ENCODE assay signal across 25 mouse cellular contexts in the genomic region with DNA sequence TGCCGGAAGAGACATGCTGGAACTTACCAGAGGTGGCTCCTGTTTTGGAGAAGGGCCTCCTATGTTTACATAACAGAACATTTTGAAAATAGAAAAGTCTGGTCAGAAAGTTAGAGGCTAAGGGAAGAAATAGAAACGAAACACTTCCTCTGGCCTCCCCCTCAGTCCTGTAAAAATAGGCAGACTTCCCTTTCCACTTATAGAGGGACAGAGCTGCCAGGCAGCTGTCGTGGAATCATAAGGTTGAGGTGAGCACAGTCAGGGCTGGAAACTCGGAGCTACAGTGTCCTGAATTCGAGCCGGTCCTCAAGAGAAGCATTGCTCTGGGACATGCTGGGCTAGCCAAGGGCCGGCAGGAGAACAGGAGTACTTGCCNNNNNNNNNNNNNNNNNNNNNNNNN.
DNase-seq lines count a peak whose midpoint lies in the region; ATAC-seq and TF ChIP-seq lines count a peak whose summit lies in the region.
"Had no signal": no experiment of that assay in that cellular context is flagged by ENCODE, and none has a peak within 500 bp of the region (broad histone marks: within the 10 kb centered on the region; RNA-seq: fewer than 3 reads in every experiment).

No protein-coding gene starts in this region.

- no peak overlapping the region for H3K4me3 ChIP-seq in CH12.LX (replicated peaks in 1 of 3; ENCODE audit: low read depth in 2 of 3, low read length in 2 of 3, poor library complexity in 1 of 3)
- H3K4me3 ChIP-seq: embryonic facial prominence, embryonic 15.5 days; erythroblast, embryonic 14.5 days; forebrain, embryonic 10.5 days; forebrain, embryonic 15.5 days; gastrocnemius, adult 2 months; heart, embryonic 15.5 days; hindbrain, embryonic 10.5 days had no signal

- H3K27ac ChIP-seq in CH12.LX (ENCODE audit: insufficient read depth, low read depth) = no peak overlapping the region
- H3K27ac ChIP-seq: embryonic facial prominence, embryonic 15.5 days; forebrain, embryonic 10.5 days; forebrain, embryonic 15.5 days; gastrocnemius, adult 2 months; heart, embryonic 15.5 days; hindbrain, embryonic 10.5 days; hindbrain, embryonic 14.5 days had no signal

- dilution Hi-C loops in CH12.LX (cut with MboI; ENCODE audit: extremely low pct_ligation_motif_present, extremely low pct_unique_long_range_greater_than_20kb, low sequenced_read_pairs) = no loop called here

- TF ChIP-seq RAD21 in CH12.LX (IDR thresholded peaks at IDR 0.05; ENCODE audit: low read depth, low read length) = no peak

- DNase-seq in frontal cortex, postnatal 25 days (ENCODE audit: low spot score in 2 of 2) = no peak
- DNase-seq in CH12.LX (ENCODE audit: extremely low read depth) = no peak
- no peak for DNase-seq in left cerebral cortex, postnatal 10 days (ENCODE audit: extremely low spot score in 1 of 2, low spot score in 2 of 2)
- no peak for DNase-seq in left cerebral cortex, adult 11 months (ENCODE audit: low spot score)
- DNase-seq: adrenal gland, postnatal 14 days; cerebellum, adult 18-20 months; cerebellum, adult 9-11 months; cerebellum, postnatal 36 days; gastrocnemius, adult 2 months; gastrocnemius, postnatal 25 days; heart, adult 11 months; heart, postnatal 14 days had no signal

- in situ Hi-C loops in CH12.LX (cut with MboI; ENCODE audit: low pct_ligation_motif_present, low pct_unique_long_range_greater_than_20kb, low sequenced_read_pairs) = no loop called here

- no peaks in the 10 kb centered on the region for H3K79me2 ChIP-seq in CH12.LX (replicated peaks; ENCODE audit: control insufficient read depth, extremely low read depth, insufficient read depth, poor library complexity, severe bottlenecking)

- no peak for TF ChIP-seq POLR2A in CH12.LX (IDR thresholded peaks at IDR 0.05; ENCODE audit: low read depth, low read length)

- no peaks in the 10 kb centered on the region for H3K9me3 ChIP-seq in CH12.LX (replicated peaks; ENCODE audit: low read length)
- H3K9me3 ChIP-seq: embryonic facial prominence, embryonic 15.5 days; forebrain, embryonic 10.5 days; forebrain, embryonic 15.5 days; heart, embryonic 15.5 days; hindbrain, embryonic 10.5 days had no signal

- TF ChIP-seq CTCF in CH12.LX (conservative IDR thresholded peaks at IDR 0.05 in 1 of 2, IDR thresholded peaks at IDR 0.05 in 1 of 2; ENCODE audit: low read depth in 2 of 2, low read length in 2 of 2) = no peak

- H3K4me1 ChIP-seq in CH12.LX (ENCODE audit: control insufficient read depth in 1 of 2, insufficient read depth in 2 of 2) = peaks cover 3 to 13% of the 10 kb centered on the region in 2 experiments; a peak in 2 of 4 replicates
- H3K4me1 ChIP-seq: embryonic facial prominence, embryonic 15.5 days; forebrain, embryonic 10.5 days; forebrain, embryonic 15.5 days; heart, embryonic 15.5 days; hindbrain, embryonic 10.5 days had no signal

- no peak overlapping the region for H3K4me2 ChIP-seq in CH12.LX (ENCODE audit: insufficient read depth, low read depth, poor library complexity, severe bottlenecking)
- H3K4me2 ChIP-seq: embryonic facial prominence, embryonic 15.5 days; forebrain, embryonic 15.5 days; heart, embryonic 11.5 days; heart, embryonic 15.5 days; hindbrain, embryonic 14.5 days had no signal

- no peak overlapping the region for H3K9ac ChIP-seq in CH12.LX (ENCODE audit: insufficient read depth, low read depth)
- H3K9ac ChIP-seq: embryonic facial prominence, embryonic 15.5 days; forebrain, embryonic 15.5 days; heart, embryonic 15.5 days; hindbrain, embryonic 14.5 days had no signal

- intact Hi-C loops in left cerebral cortex, postnatal 10 days (cut with DNase I) = no loop called here

- TF ChIP-seq EP300 in CH12.LX (IDR thresholded peaks at IDR 0.05; ENCODE audit: low read length) = no peak

- ATAC-seq in frontal cortex, adult (ENCODE audit: low TSS enrichment) = peak; percentile 90
- ATAC-seq in granulocyte monocyte progenitor cell, adult 5-6 weeks (replicated peaks; ENCODE audit: poor library complexity, severe bottlenecking) = peak; percentile 69
- ATAC-seq in megakaryocyte progenitor cell, adult 5-6 weeks (replicated peaks; ENCODE audit: poor library complexity) = peak; percentile 35; the same call in 1 of the 2 replicates
- ATAC-seq: activated CD4-positive, CD25-positive, alpha-beta regulatory T cell, adult 4 months; forebrain, embryonic 15.5 days; Patski had no signal

- H3K27me3 ChIP-seq in CH12.LX (replicated peaks) = no peaks in the 10 kb centered on the region
- H3K27me3 ChIP-seq: embryonic facial prominence, embryonic 15.5 days; forebrain, embryonic 15.5 days; heart, embryonic 15.5 days; Patski had no signal

- H3K36me3 ChIP-seq in CH12.LX (replicated peaks in 1 of 2; ENCODE audit: control insufficient read depth in 1 of 2, insufficient read depth in 1 of 2, low read length in 1 of 2) = no peaks in the 10 kb centered on the region
- H3K36me3 ChIP-seq: embryonic facial prominence, embryonic 15.5 days; forebrain, embryonic 10.5 days; forebrain, embryonic 15.5 days; heart, embryonic 15.5 days; hindbrain, embryonic 10.5 days had no signal

TF ChIP-seq in CH12.LX, 34 proteins besides CTCF, POLR2A, EP300 and RAD21:
- TF ChIP-seq JUND (conservative IDR thresholded peaks at IDR 0.05; ENCODE audit: low read depth, low read length) (no peak), MEF2A (IDR thresholded peaks at IDR 0.05; ENCODE audit: borderline replicate concordance, low read depth, low read length) (peak; percentile 30; the same call in 1 of the 2 replicates), PAX5 (IDR thresholded peaks at IDR 0.05; ENCODE audit: low read length) (no peak), ETS1 (conservative IDR thresholded peaks at IDR 0.05; ENCODE audit: low read depth, low read length) (no peak), NRF1 (IDR thresholded peaks at IDR 0.05; ENCODE audit: low read depth, low read length) (no peak), SIN3A (IDR thresholded peaks at IDR 0.05; ENCODE audit: low read length) (no peak), ELF1 (IDR thresholded peaks at IDR 0.05; ENCODE audit: low read depth, low read length) (no peak)

Comparison
In these comparisons a context has a peak if more than half of its experiments do, and no peak if none do; other contexts are left out.
1. ATAC-seq: peak in every context shown above with its lines; median percentile 90 in frontal cortex, adult; 69 in granulocyte monocyte progenitor cell, adult 5-6 weeks; 35 in megakaryocyte progenitor cell, adult 5-6 weeks.